Mouse (Mus musculus): Measurements from ENCODE around the gene Hmcn1. TPM values are rescaled to one million over a fixed set of nuclear protein-coding genes. Genes with fewer than 3 reads are reported as not detected.
A peak's percentile ranks its signal among the peaks of the same experiment; 100 is the strongest.

The Hmcn1 gene
- total and polyA plus RNA-seq, 2 experiments from 2014 or later = 0.80 to 6.3 TPM

DNA sequence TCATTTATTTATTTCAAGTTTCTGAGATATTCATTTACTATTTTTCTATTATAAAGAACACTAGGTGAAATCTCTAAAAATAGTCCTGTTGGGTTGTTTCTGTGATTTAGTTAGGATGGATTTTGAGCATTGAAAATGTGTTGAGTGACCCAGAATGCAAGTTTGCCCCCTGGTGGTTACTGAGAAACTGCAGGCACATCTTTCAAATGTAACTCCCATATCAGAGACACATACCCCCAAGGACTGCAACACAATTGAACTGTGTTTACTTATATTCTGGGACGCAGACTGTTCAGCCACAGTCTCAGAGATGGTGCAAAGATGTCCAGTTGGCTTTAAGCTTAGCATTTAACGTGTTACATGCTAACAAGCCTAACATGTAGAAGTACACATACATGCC, 402.0 kb downstream of the Hmcn1 start:
- Histone ChIP-seq H3K4me1 (ENCODE audit: insufficient read depth, low read length) (no peaks in the 10 kb centered on the region), H3K27ac (no peak overlapping the region), H3K9ac (replicated peaks; ENCODE audit: low read length) (no peak overlapping the region), H3K9me3 (ENCODE audit: low read length) (no peaks in the 10 kb centered on the region), H3K36me3 (ENCODE audit: insufficient read depth, low read length) (no peaks in the 10 kb centered on the region), H3K4me2 (ENCODE audit: low read depth, low read length) (no peak overlapping the region), H3K27me3 (ENCODE audit: insufficient read depth, low read length) (no peaks in the 10 kb centered on the region), H3K4me3 (ENCODE audit: low read length) (no peak overlapping the region)
- DNase-seq (ENCODE audit: low spot score) = peak; percentile 64
- WGBS = 35% methylated on average over 2 of the region's 2 CpGs
- ATAC-seq = no peak
- peak; percentile 80 for TF ChIP-seq CTCF (IDR thresholded peaks at IDR 0.05; ENCODE audit: low read depth)

GRCm38 (mm10) chr1:150587410-150587809, 405.8 kb downstream of the Hmcn1 start:
- Histone ChIP-seq H3K36me3 (ENCODE audit: insufficient read depth, low read length) (no peaks in the 10 kb centered on the region), H3K4me2 (ENCODE audit: low read depth, low read length) (no peak overlapping the region), H3K27me3 (ENCODE audit: insufficient read depth, low read length) (no peaks in the 10 kb centered on the region), H3K4me1 (ENCODE audit: insufficient read depth, low read length) (no peaks in the 10 kb centered on the region), H3K4me3 (ENCODE audit: low read length) (no peak overlapping the region), H3K27ac (no peak overlapping the region), H3K9ac (replicated peaks; ENCODE audit: low read length) (no peak overlapping the region), H3K9me3 (ENCODE audit: low read length) (no peaks in the 10 kb centered on the region)
- no peak for ATAC-seq
- peak; percentile 2 for DNase-seq (ENCODE audit: low spot score)
- no peak for TF ChIP-seq CTCF (IDR thresholded peaks at IDR 0.05; ENCODE audit: low read depth)

DNA sequence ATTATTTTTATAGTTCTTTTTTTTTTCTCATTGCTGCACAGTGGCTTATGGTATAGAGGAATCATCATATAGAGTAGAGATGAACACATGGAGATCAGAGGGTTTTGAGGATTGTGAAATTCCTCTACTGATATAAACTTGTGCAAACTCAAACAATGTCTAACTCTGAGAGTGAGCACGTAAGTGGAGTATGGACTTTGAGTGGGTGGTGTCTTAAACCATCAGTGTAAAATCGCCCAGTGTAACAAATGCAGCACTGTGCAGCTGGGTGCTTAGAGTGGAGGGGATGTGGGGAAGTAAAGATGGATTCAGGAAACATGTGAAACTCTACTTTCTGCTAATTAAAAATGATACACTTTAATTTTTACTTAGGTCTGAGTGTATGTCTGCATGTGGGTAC, 408.8 kb downstream of the Hmcn1 start:
- Histone ChIP-seq H3K9ac (replicated peaks; ENCODE audit: low read length) (no peak overlapping the region), H3K9me3 (ENCODE audit: low read length) (no peaks in the 10 kb centered on the region), H3K4me2 (ENCODE audit: low read depth, low read length) (no peak overlapping the region), H3K4me3 (ENCODE audit: low read length) (no peak overlapping the region), H3K4me1 (ENCODE audit: insufficient read depth, low read length) (no peaks in the 10 kb centered on the region), H3K36me3 (ENCODE audit: insufficient read depth, low read length) (no peaks in the 10 kb centered on the region), H3K27me3 (ENCODE audit: insufficient read depth, low read length) (no peaks in the 10 kb centered on the region), H3K27ac (no peak overlapping the region)
- no peak for DNase-seq (ENCODE audit: low spot score)
- TF ChIP-seq CTCF (IDR thresholded peaks at IDR 0.05; ENCODE audit: low read depth) = no peak
- no peak for ATAC-seq
- WGBS = 90% methylated on average over 2 of the region's 2 CpGs

GRCm38 (mm10) chr1:150583734-150584133, 409.5 kb downstream of the Hmcn1 start:
- DNase-seq (ENCODE audit: low spot score) (peak; percentile 47), ATAC-seq (peak; percentile 85)
- Histone ChIP-seq H3K27me3 (ENCODE audit: insufficient read depth, low read length) (no peaks in the 10 kb centered on the region), H3K36me3 (ENCODE audit: insufficient read depth, low read length) (no peaks in the 10 kb centered on the region), H3K4me3 (ENCODE audit: low read length) (no peak overlapping the region), H3K9ac (replicated peaks; ENCODE audit: low read length) (no peak overlapping the region), H3K4me2 (ENCODE audit: low read depth, low read length) (no peak overlapping the region), H3K27ac (no peak overlapping the region), H3K4me1 (ENCODE audit: insufficient read depth, low read length) (no peaks in the 10 kb centered on the region), H3K9me3 (ENCODE audit: low read length) (no peaks in the 10 kb centered on the region)
- no peak for TF ChIP-seq CTCF (IDR thresholded peaks at IDR 0.05; ENCODE audit: low read depth)
- 25% methylated on average over 8 of the region's 8 CpGs for WGBS

- no peak for DNase-seq (ENCODE audit: low spot score)
- TF ChIP-seq CTCF (IDR thresholded peaks at IDR 0.05; ENCODE audit: low read depth) = no peak
- H3K4me1 ChIP-seq (ENCODE audit: insufficient read depth, low read length) = no peaks in the 10 kb centered on the region
- H3K9me3 ChIP-seq (ENCODE audit: low read length) = no peaks in the 10 kb centered on the region
- H3K27ac ChIP-seq = no peak overlapping the region
- no peak for ATAC-seq
- no peaks in the 10 kb centered on the region for H3K27me3 ChIP-seq (ENCODE audit: insufficient read depth, low read length)
- no peak overlapping the region for H3K4me2 ChIP-seq (ENCODE audit: low read depth, low read length)
- no peak overlapping the region for H3K4me3 ChIP-seq (ENCODE audit: low read length)
- no peaks in the 10 kb centered on the region for H3K36me3 ChIP-seq (ENCODE audit: insufficient read depth, low read length)
- WGBS = 89% methylated on average over 7 of the region's 7 CpGs
- H3K9ac ChIP-seq (replicated peaks; ENCODE audit: low read length) = no peak overlapping the region
Observed at GRCm38 (mm10) chr1:150580561-150580960, 412.7 kb downstream of the Hmcn1 start.

DNA sequence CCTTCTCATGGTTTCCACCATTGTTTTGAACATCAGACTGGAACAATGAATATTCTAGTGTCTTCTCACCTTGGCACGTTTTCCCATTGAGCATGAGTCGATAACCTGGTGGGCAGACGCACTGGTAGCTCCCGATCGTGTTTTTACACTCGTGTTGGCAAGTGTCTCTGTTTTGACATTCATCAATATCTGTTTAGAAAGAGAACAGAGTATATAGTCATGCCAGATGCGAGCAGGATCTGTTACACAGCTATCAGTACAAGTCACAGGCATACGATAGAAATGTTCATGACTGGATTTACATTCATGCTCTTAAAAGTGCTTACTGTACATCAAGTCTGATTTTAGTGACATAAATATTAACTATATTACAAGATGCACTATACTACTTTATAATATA, 419.8 kb downstream of the Hmcn1 start:
- ATAC-seq (no peak), DNase-seq (ENCODE audit: low spot score) (no peak)
- Histone ChIP-seq H3K27me3 (ENCODE audit: insufficient read depth, low read length) (no peaks in the 10 kb centered on the region), H3K27ac (no peak overlapping the region), H3K4me3 (ENCODE audit: low read length) (no peak overlapping the region), H3K9me3 (ENCODE audit: low read length) (no peaks in the 10 kb centered on the region), H3K9ac (replicated peaks; ENCODE audit: low read length) (no peak overlapping the region), H3K4me1 (ENCODE audit: insufficient read depth, low read length) (no peaks in the 10 kb centered on the region), H3K4me2 (ENCODE audit: low read depth, low read length) (no peak overlapping the region), H3K36me3 (ENCODE audit: insufficient read depth, low read length) (no peaks in the 10 kb centered on the region)
- WGBS = 94% methylated on average over 8 of the region's 8 CpGs
- no peak for TF ChIP-seq CTCF (IDR thresholded peaks at IDR 0.05; ENCODE audit: low read depth)

DNA sequence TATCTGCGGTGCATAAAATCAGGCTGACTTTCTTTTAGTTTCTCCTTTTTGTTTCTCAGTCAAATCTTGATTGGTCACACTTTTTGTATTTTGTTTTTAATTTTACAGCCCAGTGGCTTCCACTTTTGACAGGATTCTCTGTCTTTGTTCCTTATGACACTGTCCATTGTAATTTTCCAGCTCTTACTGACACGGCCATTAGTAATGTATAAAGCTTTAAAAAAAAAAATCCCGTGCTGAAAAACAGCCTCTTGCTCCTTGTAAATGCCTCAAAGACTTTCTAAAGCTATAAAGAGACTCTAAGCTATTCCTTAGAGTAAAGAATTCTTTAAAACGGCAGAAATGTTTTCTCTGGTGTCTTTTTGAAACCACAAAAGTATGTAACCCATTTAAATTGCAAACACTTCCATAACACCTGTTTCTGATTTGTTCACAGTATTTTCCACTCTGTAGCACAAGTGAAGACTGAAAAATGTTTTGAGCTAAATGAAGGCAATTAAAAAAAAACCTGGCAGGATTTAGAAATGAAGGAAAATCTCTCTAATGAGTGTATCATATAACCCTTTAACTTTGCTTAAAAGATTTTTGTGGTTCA, 422.6 kb downstream of the Hmcn1 start:
- no peaks in the 10 kb centered on the region for H3K36me3 ChIP-seq (ENCODE audit: insufficient read depth, low read length)
- DNase-seq (ENCODE audit: low spot score) (peak; percentile 33), ATAC-seq (peak; percentile 67)
- H3K27ac ChIP-seq = no peak overlapping the region
- H3K27me3 ChIP-seq (ENCODE audit: insufficient read depth, low read length) = no peaks in the 10 kb centered on the region
- H3K4me3 ChIP-seq (ENCODE audit: low read length) = no peak overlapping the region
- WGBS = 8% methylated on average over 4 of the region's 4 CpGs
- TF ChIP-seq CTCF (IDR thresholded peaks at IDR 0.05; ENCODE audit: low read depth) = no peak
- no peaks in the 10 kb centered on the region for H3K4me1 ChIP-seq (ENCODE audit: insufficient read depth, low read length)
- no peak overlapping the region for H3K4me2 ChIP-seq (ENCODE audit: low read depth, low read length)
- no peak overlapping the region for H3K9ac ChIP-seq (replicated peaks; ENCODE audit: low read length)
- H3K9me3 ChIP-seq (ENCODE audit: low read length) = no peaks in the 10 kb centered on the region

Measured in hindbrain, postnatal 0 days (tissue).